Mouse (Mus musculus): Measurements from ENCODE around the gene Kansl2. TPM values are rescaled to one million over a fixed set of nuclear protein-coding genes. Genes with fewer than 3 reads are reported as not detected.

Gene Kansl2
- polyA plus RNA-seq, 1 experiment from 2014 or later: 102 TPM

DNA sequence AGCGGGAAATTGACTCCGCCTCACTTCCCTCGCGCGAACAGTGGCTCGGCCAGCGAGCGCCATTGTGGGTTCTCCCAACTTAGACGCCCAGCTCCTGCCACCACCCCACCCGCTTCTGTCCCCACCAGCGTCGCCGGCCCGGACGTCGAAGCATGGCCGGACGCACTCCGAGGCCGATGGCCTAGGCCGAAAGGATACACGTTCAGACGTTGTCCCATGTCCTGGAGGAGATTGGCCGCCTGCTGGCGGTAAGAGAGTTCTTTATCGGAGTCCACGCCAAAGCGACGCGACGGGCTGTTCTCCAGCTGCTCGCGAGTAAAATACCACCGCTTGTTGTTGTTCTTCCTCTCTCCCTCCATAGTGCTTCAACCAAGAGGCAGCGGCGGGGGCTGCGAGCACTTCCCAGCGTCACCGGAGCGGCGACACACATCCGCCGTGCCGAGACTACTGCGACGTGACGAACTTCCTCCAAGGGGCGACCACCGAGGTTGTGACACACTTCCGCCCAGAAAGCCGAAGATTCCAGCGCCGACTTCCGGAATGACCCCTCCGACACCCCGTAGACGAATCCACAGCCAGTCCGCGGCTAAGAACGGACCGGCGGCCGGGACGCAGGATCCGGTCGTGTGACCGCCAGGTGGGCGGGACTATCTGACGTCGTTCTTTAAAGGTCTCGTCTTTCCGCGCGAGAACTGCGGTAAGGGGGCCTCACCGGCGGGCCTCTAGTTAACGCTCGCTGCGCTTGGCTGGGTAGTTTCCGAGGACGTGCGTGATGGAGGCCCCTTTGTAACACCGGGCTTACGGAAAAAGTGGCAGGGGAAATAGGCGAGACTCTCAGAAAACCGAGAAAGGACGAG, 33.4 kb upstream of the Kansl2 start:
- H3K4me3 ChIP-seq (replicated peaks): peak overlapping the region; percentile 94
- ATAC-seq (ENCODE audit: low FRiP score): peak; percentile 96
- H3K27me3 ChIP-seq (replicated peaks): no peaks in the 10 kb centered on the region
- no peaks in the 10 kb centered on the region for H3K9me3 ChIP-seq (replicated peaks)
- H3K4me2 ChIP-seq: peak overlapping the region; percentile 78
- WGBS: under 1% methylated on average over 88 of the region's 88 CpGs
- peak overlapping the region; percentile 96 for H3K27ac ChIP-seq (replicated peaks)
- H3K36me3 ChIP-seq: peaks cover 11% of the 10 kb centered on the region
- H3K9ac ChIP-seq (replicated peaks): peak overlapping the region; percentile 89
- peaks cover 37% of the 10 kb centered on the region for H3K4me1 ChIP-seq

DNA sequence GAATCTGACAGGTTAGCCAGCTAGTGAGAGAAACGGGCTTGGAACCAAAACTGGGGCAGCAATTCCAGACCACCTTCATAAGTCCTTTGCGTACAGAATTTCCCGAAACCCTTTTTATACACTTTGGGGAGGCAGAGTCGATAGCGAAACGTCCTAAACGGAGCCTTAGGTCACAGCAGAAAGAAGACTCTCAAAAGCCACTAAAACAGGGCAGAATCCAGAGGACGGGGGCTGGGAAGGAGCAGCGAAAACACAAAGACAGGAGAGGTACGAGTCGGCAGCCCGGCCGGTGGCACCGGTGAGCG, 32.9 kb upstream of the Kansl2 start:
- Histone ChIP-seq H3K27me3 (replicated peaks) (no peaks in the 10 kb centered on the region), H3K4me3 (replicated peaks) (peak overlapping the region; percentile 94), H3K27ac (replicated peaks) (peak overlapping the region; percentile 95), H3K4me2 (peak overlapping the region; percentile 61), H3K36me3 (peaks cover 11% of the 10 kb centered on the region), H3K4me1 (peaks cover 38% of the 10 kb centered on the region), H3K9me3 (replicated peaks) (no peaks in the 10 kb centered on the region), H3K9ac (replicated peaks) (peak overlapping the region; percentile 89)
- under 1% methylated on average over 15 of the region's 15 CpGs for WGBS
- no peak for ATAC-seq (ENCODE audit: low FRiP score)

DNA sequence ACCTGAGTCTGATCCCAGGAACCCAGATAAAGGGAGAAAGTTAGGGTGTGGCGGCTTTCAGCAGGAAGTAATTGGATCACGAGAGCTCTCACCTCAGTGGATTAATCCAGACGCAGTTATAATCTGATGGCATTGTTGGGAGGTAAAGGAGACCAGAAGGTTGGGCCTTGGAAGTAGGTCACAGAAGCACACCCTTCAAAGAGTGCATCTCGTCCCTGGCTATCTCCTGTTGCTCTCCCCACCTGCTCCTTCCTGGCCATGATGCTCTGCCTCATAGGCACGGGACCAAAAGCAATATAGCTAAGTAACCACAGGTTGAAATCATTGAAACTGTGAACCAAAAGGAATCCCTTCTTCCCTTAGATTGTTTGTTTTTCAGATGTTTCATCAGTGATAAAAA, 23.1 kb upstream of the Kansl2 start:
- Histone ChIP-seq H3K4me2 (no peak overlapping the region), H3K27ac (replicated peaks) (no peak overlapping the region), H3K27me3 (replicated peaks) (no peaks in the 10 kb centered on the region), H3K4me3 (replicated peaks) (no peak overlapping the region), H3K36me3 (peaks cover 50% of the 10 kb centered on the region), H3K4me1 (0 out of 2 replicates have a peak, but pooled peaks cover 2% of the 10 kb centered on the region), H3K9me3 (replicated peaks) (no peaks in the 10 kb centered on the region), H3K9ac (replicated peaks) (no peak overlapping the region)
- 93% methylated on average over 5 of the region's 5 CpGs for WGBS
- ATAC-seq (ENCODE audit: low FRiP score): no peak

DNA sequence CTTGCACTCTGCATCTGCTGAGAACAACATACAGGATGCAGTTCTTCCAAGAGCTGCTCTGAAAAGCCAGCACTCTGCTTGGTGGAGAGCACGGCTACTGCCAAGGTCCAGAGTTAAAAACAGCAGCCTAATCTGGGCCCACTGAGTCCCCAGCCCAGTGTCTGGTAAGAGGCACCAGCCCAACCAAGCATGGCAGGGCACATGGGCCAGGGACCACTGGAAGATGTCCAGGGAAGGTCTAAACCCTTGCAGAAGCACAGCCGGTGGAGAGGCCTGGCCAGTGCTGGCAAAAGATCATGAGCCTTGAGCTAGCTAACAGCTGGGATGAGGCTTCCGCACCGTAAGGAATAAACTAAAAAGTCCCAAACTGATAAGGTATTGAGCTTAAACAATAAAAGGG, 21.8 kb upstream of the Kansl2 start:
- Histone ChIP-seq H3K27ac (replicated peaks) (no peak overlapping the region), H3K9ac (replicated peaks) (no peak overlapping the region), H3K36me3 (peaks cover 62% of the 10 kb centered on the region), H3K4me3 (replicated peaks) (no peak overlapping the region), H3K27me3 (replicated peaks) (no peaks in the 10 kb centered on the region), H3K4me2 (no peak overlapping the region), H3K4me1 (no peaks in the 10 kb centered on the region), H3K9me3 (replicated peaks) (no peaks in the 10 kb centered on the region)
- 94% methylated on average over 4 of the region's 4 CpGs for WGBS
- ATAC-seq (ENCODE audit: low FRiP score): no peak

DNA sequence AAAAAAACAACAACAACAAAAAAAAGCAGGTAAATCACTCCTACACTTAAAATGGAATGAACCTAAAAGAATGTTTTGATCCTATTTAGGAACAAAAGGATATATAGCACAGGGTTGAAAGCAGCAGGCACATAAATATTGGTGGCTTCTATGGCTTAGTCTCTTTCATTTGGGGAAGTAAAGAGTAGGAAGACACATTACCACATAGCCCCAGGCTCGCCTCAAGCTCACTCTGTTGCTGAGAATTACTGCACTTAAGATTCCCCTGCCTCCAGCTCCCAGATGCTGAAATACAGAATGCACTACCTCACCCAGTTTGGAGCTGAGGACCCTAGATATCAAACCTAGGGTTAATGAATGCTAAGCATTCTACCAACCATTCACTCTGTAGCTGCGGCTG, 18.7 kb upstream of the Kansl2 start:
- Histone ChIP-seq H3K36me3 (peaks cover 61% of the 10 kb centered on the region), H3K4me1 (no peaks in the 10 kb centered on the region), H3K27ac (replicated peaks) (no peak overlapping the region), H3K4me3 (replicated peaks) (no peak overlapping the region), H3K4me2 (no peak overlapping the region), H3K27me3 (replicated peaks) (no peaks in the 10 kb centered on the region), H3K9me3 (replicated peaks) (no peaks in the 10 kb centered on the region), H3K9ac (replicated peaks) (no peak overlapping the region)
- WGBS: 87% methylated on average over 2 of the region's 2 CpGs
- no peak for ATAC-seq (ENCODE audit: low FRiP score)

DNA sequence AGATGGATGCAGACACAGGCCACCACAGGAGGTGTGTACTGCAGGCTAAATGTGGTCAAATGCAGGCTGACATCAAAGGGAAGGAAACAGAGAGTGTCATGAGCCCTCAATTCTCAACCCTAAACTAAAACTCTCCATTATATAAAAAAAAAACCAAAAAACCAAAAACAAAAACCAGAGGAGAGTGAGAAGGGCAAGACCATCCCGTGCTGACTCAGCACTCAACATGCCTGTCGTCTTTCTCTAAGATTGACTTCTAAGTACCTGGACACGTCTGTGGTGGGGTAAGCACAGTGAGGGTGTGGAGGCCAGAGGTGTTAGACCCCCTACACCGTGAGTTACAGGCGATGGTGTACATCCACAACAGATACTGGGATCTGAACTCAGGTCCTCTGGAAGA, 12.8 kb upstream of the Kansl2 start:
- Histone ChIP-seq H3K4me3 (replicated peaks) (no peak overlapping the region), H3K4me1 (no peaks in the 10 kb centered on the region), H3K36me3 (peaks cover 83% of the 10 kb centered on the region), H3K27me3 (replicated peaks) (no peaks in the 10 kb centered on the region), H3K9me3 (replicated peaks) (no peaks in the 10 kb centered on the region), H3K9ac (replicated peaks) (no peak overlapping the region), H3K4me2 (no peak overlapping the region), H3K27ac (replicated peaks) (no peak overlapping the region)
- ATAC-seq (ENCODE audit: low FRiP score): no peak
- 95% methylated on average over 5 of the region's 5 CpGs for WGBS

DNA sequence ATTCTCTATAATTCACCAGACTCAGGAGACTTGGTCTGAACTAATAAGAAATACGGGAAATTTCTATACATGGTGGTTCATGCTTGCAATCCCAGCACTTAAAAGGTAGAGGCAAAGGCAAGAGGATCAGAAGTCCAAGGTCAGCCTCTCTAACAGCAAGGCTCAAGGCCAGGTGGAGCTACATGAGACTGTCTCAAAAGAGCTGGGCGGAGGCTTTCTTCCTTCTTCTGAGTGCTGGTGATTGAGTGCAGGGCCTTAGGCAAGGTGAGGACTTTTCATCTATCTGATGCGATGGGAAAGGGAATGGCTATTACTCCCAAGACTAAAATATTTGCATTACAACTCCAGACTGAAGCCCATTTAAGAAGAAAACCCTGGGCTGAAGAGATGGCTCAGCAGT, 11.1 kb upstream of the Kansl2 start:
- H3K36me3 ChIP-seq: peaks cover 74% of the 10 kb centered on the region
- no peaks in the 10 kb centered on the region for H3K4me1 ChIP-seq
- H3K9ac ChIP-seq (replicated peaks): no peak overlapping the region
- H3K27me3 ChIP-seq (replicated peaks): no peaks in the 10 kb centered on the region
- no peak for ATAC-seq (ENCODE audit: low FRiP score)
- H3K4me3 ChIP-seq (replicated peaks): no peak overlapping the region
- H3K9me3 ChIP-seq (replicated peaks): no peaks in the 10 kb centered on the region
- no peak overlapping the region for H3K4me2 ChIP-seq
- no peak overlapping the region for H3K27ac ChIP-seq (replicated peaks)
- WGBS: 98% methylated on average over 3 of the region's 3 CpGs

DNA sequence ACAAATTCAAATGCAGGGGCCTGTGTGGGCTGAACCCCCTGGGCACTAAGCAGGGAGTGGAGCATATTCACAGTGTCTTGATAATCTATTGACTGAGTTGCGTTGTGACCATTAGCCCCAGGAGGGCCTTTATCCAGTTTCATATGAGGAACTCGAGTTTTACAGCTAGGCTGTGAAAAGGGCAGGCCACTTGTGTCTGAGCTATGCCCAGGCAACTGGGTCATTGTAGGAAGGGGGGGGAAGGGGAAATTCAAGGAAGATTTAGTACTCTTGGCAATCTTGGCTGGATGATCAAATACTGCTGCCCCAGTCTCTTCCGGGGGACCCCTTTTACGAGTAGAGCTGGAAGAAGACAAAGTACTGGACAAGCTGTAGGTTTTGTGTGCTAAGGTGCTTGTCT, 9.3 kb upstream of the Kansl2 start:
- Histone ChIP-seq H3K4me2 (no peak overlapping the region), H3K9ac (replicated peaks) (no peak overlapping the region), H3K36me3 (peaks cover 66% of the 10 kb centered on the region), H3K27me3 (replicated peaks) (no peaks in the 10 kb centered on the region), H3K9me3 (replicated peaks) (no peaks in the 10 kb centered on the region), H3K27ac (replicated peaks) (no peak overlapping the region), H3K4me1 (no peaks in the 10 kb centered on the region), H3K4me3 (replicated peaks) (no peak overlapping the region)
- WGBS: 49% methylated on average over 4 of the region's 4 CpGs
- ATAC-seq (ENCODE audit: low FRiP score): no peak; the same call in 1 of the 2 replicates

DNA sequence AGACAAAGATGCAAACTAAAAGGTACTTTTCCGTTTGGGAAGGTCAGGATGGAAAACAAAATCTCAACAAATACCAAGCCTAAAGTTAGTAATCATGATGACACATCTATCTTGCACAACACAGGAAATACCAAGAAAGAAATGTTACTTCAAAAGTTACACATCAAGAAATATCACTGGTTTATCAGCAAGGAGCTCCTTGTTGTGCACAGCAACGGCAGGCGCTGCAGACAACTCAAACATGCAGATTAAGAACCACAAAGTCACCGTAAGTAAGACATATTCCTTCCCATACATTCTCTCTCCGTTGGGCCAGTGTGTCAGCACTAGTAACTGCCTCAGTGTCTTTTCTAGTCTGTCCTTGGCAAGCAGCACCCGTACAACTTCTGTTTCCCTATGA, 7.0 kb upstream of the Kansl2 start:
- H3K4me2 ChIP-seq: no peak overlapping the region
- ATAC-seq (ENCODE audit: low FRiP score): no peak
- no peaks in the 10 kb centered on the region for H3K9me3 ChIP-seq (replicated peaks)
- H3K4me1 ChIP-seq: no peaks in the 10 kb centered on the region
- no peak overlapping the region for H3K9ac ChIP-seq (replicated peaks)
- H3K4me3 ChIP-seq (replicated peaks): no peak overlapping the region
- peaks cover 52% of the 10 kb centered on the region for H3K36me3 ChIP-seq
- WGBS: 85% methylated on average over 6 of the region's 6 CpGs
- H3K27me3 ChIP-seq (replicated peaks): no peaks in the 10 kb centered on the region
- H3K27ac ChIP-seq (replicated peaks): no peak overlapping the region

DNA sequence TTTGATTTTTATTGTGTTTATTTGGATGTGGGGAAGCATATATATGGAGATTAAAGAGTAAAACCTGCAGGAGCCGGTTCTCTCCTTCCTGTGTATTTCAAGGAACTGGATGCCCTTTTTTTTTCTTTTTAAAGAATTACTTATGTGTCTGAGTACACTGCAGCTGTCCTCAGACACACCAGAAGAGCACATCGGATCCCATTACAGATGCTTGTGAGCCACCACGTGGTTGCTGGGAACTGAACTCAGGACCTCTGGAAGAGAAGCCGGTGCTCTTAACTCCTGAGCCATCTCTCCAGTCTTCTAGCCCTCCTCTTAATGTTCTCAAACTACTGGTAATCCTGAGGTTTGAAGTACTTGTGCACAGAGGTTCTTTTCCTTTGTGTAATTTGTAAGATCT, 3.9 kb upstream of the Kansl2 start:
- ATAC-seq (ENCODE audit: low FRiP score): no peak
- H3K4me2 ChIP-seq: no peak overlapping the region
- no peak overlapping the region for H3K4me3 ChIP-seq (replicated peaks)
- no peaks in the 10 kb centered on the region for H3K9me3 ChIP-seq (replicated peaks)
- 76% methylated on average over 4 of the region's 4 CpGs for WGBS
- peaks cover 2% of the 10 kb centered on the region for H3K4me1 ChIP-seq
- no peak overlapping the region for H3K27ac ChIP-seq (replicated peaks)
- peaks cover 21% of the 10 kb centered on the region for H3K36me3 ChIP-seq
- H3K9ac ChIP-seq (replicated peaks): no peak overlapping the region
- no peaks in the 10 kb centered on the region for H3K27me3 ChIP-seq (replicated peaks)

DNA sequence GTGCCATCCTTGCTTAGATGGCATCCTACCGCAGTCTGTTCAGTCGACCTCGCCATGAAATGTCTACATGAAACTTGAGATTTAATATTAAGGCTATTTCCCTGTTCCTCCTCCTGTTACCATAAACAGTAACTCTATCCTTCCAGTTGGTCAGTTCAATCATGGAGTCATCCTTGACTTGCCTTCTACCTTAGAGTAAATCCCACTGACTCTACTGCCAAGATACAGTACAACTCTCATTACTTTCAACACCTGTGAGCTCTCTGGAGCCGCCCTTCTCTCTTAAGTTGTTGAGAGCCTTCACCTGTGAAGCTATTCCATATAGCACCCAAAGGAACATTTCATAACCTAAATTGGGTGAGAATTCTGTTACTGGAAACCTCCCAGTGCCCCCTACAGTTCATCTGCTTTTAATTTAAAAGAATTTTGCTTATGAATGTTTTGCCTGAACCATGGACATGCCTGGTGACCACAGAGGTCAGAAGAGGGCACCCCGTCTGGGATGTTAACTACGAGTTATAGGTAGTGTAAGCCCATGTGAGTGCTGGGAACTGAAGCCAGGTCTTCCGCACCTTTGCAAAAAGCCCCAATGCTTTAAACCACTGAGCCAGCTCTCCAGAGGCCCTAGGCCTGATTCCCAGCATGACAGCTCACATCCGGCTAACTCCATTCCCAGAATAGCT, 2.9 kb upstream of the Kansl2 start:
- Histone ChIP-seq H3K9ac (replicated peaks) (no peak overlapping the region), H3K27me3 (replicated peaks) (no peaks in the 10 kb centered on the region), H3K27ac (replicated peaks) (no peak overlapping the region), H3K4me2 (no peak overlapping the region), H3K4me3 (replicated peaks) (no peak overlapping the region), H3K36me3 (peaks cover 13% of the 10 kb centered on the region), H3K4me1 (peaks cover 11% of the 10 kb centered on the region), H3K9me3 (replicated peaks) (no peaks in the 10 kb centered on the region)
- 93% methylated on average over 8 of the region's 8 CpGs for WGBS
- no peak for ATAC-seq (ENCODE audit: low FRiP score)

DNA sequence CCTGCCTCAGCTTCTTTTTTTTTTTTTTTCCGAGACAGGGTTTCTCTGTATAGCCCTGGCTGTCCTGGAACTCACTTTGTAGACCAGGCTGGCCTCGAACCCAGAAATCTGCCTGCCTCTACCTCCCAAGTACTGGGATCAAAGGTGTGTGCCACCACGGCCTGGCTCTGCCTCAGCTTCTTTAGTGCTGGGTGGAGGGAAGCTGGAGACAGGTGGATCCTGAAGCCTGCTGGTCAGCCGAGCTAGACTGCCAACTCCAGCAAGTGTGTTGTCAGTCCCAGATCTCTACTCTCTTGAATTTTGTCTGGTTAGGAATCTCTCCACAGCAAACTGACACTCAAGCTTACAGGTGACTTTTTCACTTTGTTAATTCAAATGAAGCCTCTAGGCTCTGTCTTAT, 1.9 kb upstream of the Kansl2 start:
- no peak overlapping the region for H3K27ac ChIP-seq (replicated peaks)
- peaks cover 13% of the 10 kb centered on the region for H3K36me3 ChIP-seq
- no peak overlapping the region for H3K9ac ChIP-seq (replicated peaks)
- no peaks in the 10 kb centered on the region for H3K27me3 ChIP-seq (replicated peaks)
- H3K4me2 ChIP-seq: no peak overlapping the region
- ATAC-seq (ENCODE audit: low FRiP score): no peak
- no peak overlapping the region for H3K4me3 ChIP-seq (replicated peaks)
- H3K4me1 ChIP-seq: peaks cover 18% of the 10 kb centered on the region
- H3K9me3 ChIP-seq (replicated peaks): no peaks in the 10 kb centered on the region
- WGBS: 91% methylated on average over 4 of the region's 4 CpGs

Measured in neural tube, embryonic 15.5 days (tissue).